Mouse (Mus musculus): ENCODE results near the gene Armcx3.

GRCm38 (mm10) chrX:134757293-134757995, 1.0 kb downstream of the Armcx3 start:
- TF ChIP-seq REST (IDR thresholded peaks at IDR 0.05; ENCODE audit: insufficient read depth, insufficient read length) (no peak), POLR2A (IDR thresholded peaks at IDR 0.05; ENCODE audit: insufficient read length, low read depth) (no peak), E2F4 (IDR thresholded peaks at IDR 0.05; ENCODE audit: insufficient read depth) (no peak), CEBPB (IDR thresholded peaks at IDR 0.05; ENCODE audit: insufficient read depth, poor library complexity, severe bottlenecking) (no peak), MAX (IDR thresholded peaks at IDR 0.05; ENCODE audit: low read depth) (no peak), USF1 (IDR thresholded peaks at IDR 0.05; ENCODE audit: low read depth) (no peak), SRF (IDR thresholded peaks at IDR 0.05; ENCODE audit: control insufficient read depth, insufficient read length, low read depth) (no peak)
